9 mouse cellular contexts compared by ENCODE assay signal in the genomic region with DNA sequence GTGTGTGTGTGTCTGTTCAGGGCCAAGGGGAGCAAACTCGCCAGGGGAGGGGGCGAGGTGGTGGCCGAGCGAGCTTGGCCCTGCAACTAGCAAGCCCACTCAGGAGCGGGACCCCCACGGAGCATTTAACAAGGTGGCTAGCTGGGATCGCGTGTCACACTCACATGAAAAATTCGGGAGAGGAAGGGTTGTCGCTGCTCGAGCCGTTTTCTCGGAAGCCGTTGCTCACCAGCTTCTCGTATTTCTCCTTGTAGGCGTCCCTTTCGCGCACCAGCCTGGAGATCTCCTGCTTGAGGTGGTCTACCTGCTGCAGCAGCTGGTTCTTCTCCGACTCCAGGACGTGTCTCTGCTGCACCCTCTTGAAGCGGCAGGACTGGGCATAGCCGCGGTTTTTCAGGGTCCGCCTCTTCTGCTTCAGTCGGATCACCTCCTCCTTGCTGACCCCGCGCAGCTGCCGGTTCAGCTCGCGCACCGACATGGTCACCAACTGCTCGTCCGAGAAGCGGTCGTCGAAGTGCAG. TPM values are rescaled to one million over a fixed set of nuclear protein-coding genes. Genes with fewer than 3 reads are reported as not detected.
DNase-seq lines count a peak whose midpoint lies in the region; ATAC-seq and TF ChIP-seq lines count a peak whose summit lies in the region.
"Had no signal": no experiment of that assay in that cellular context is flagged by ENCODE, and none has a peak within 500 bp of the region (broad histone marks: within the 10 kb centered on the region; RNA-seq: fewer than 3 reads in every experiment).

No protein-coding gene starts in this region.

- under 1% methylated on average over 36 of the region's 36 CpGs for WGBS in liver, embryonic 15.5 days (ENCODE audit: insufficient replicate concordance)
- under 1% methylated on average over 35 of the region's 36 CpGs for WGBS in neural tube, embryonic 11.5 days

- H3K9ac ChIP-seq in liver, embryonic 15.5 days, result no peak overlapping the region
- H3K9ac ChIP-seq in neural tube, embryonic 11.5 days (ENCODE audit: low read length), result peak overlapping the region; percentile 76

- no peaks in the 10 kb centered on the region for H3K36me3 ChIP-seq in liver, embryonic 15.5 days (replicated peaks)
- no peaks in the 10 kb centered on the region for H3K36me3 ChIP-seq in neural tube, embryonic 11.5 days (ENCODE audit: control insufficient read depth, insufficient read depth, low read length)
- H3K36me3 ChIP-seq in testis, adult 2 months (ENCODE audit: control insufficient read depth, insufficient read depth, low read length), result no peaks in the 10 kb centered on the region

- peak overlapping the region; percentile 54 for H3K4me3 ChIP-seq in liver, embryonic 15.5 days (replicated peaks)
- H3K4me3 ChIP-seq in neural tube, embryonic 11.5 days (ENCODE audit: low read depth, low read length), result peak overlapping the region; percentile 63
- peak overlapping the region; percentile 83 for H3K4me3 ChIP-seq in testis, adult 2 months (ENCODE audit: control insufficient read depth, low read depth, low read length)

- TF ChIP-seq CTCF in testis, adult 2 months (IDR thresholded peaks at IDR 0.05; ENCODE audit: control insufficient read depth, insufficient read depth, insufficient replicate concordance, low read depth, low read length), result no peak

- DNase-seq in heart, adult 11 months, result peak; percentile 94
- no peak for DNase-seq in heart, postnatal 25 days (ENCODE audit: low spot score)
- peak; percentile 61 to 66 for DNase-seq in cerebellum, postnatal 36 days
- DNase-seq in gastrocnemius, postnatal 14 days, result peak; percentile 59
- peak; percentile 49 for DNase-seq in kidney, adult 9 months
- peak; percentile 72 for DNase-seq in neural tube, embryonic 11.5 days (ENCODE audit: low spot score)

- H3K27me3 ChIP-seq in liver, embryonic 15.5 days, result peaks cover 62% of the 10 kb centered on the region
- H3K27me3 ChIP-seq in neural tube, embryonic 11.5 days (ENCODE audit: control insufficient read depth, insufficient read depth, low read length), result no peaks in the 10 kb centered on the region
- no peaks in the 10 kb centered on the region; the same call in 1 of the 2 replicates for H3K27me3 ChIP-seq in testis, adult 2 months (ENCODE audit: control insufficient read depth, insufficient read depth, low read length)

- H3K9me3 ChIP-seq in liver, embryonic 15.5 days (replicated peaks), result no peaks in the 10 kb centered on the region
- H3K9me3 ChIP-seq in neural tube, embryonic 11.5 days (ENCODE audit: control insufficient read depth, low read length), result no peaks in the 10 kb centered on the region

- intact Hi-C loops in heart, postnatal 25 days (cut with DNase I), result loop anchor here (2.0 to 5.0 kb wide), 3 partner anchors 301 to 1253 kb away; no protein-coding TSS in a partner anchor
- intact Hi-C loops in gastrocnemius, postnatal 14 days (cut with DNase I; ENCODE audit: low total_unique reads), result loop anchor here (5.0 kb wide), 1 partner anchor 303 kb away; no protein-coding TSS in a partner anchor

- H3K4me2 ChIP-seq in liver, embryonic 15.5 days, result peak overlapping the region; percentile 66
- H3K4me2 ChIP-seq in neural tube, embryonic 11.5 days (ENCODE audit: low read depth), result peak overlapping the region; percentile 82

- no peaks in the 10 kb centered on the region; the same call in none of the 2 replicates for H3K4me1 ChIP-seq in liver, embryonic 15.5 days (replicated peaks)
- peaks cover 3% of the 10 kb centered on the region; the same call in 1 of the 2 replicates for H3K4me1 ChIP-seq in neural tube, embryonic 11.5 days (ENCODE audit: control insufficient read depth, insufficient read depth, low read length)
- peaks cover 9% of the 10 kb centered on the region for H3K4me1 ChIP-seq in testis, adult 2 months (ENCODE audit: control insufficient read depth, insufficient read depth, low read length)

- no peak overlapping the region for H3K27ac ChIP-seq in liver, embryonic 15.5 days (replicated peaks)
- H3K27ac ChIP-seq in neural tube, embryonic 11.5 days (ENCODE audit: low read depth, low read length), result peak overlapping the region; percentile 82
- H3K27ac ChIP-seq in testis, adult 2 months (ENCODE audit: control insufficient read depth, insufficient read depth, low read depth, low read length), result peak overlapping the region; percentile 76

- no peak for ATAC-seq in liver, embryonic 15.5 days (ENCODE audit: insufficient read depth)
- no peak for ATAC-seq in neural tube, embryonic 11.5 days (ENCODE audit: insufficient read depth, low FRiP score, low TSS enrichment)

- no peak for TF ChIP-seq POLR2A in testis, adult 2 months (IDR thresholded peaks at IDR 0.05; ENCODE audit: control insufficient read depth, low read depth, low read length)

RNA-seq across cellular contexts. Expression of a gene that starts 1.9 kb away (rescaled TPM):
- total RNA-seq in heart, postnatal 25 days (2021), result 1 to 10 TPM; 7.9 to 8.3 TPM
- total RNA-seq in gastrocnemius, postnatal 14 days (2021), result 100 to 1,000 TPM in 1 of 2 experiments, 10 to 100 TPM in 1; 93.8 to 112 TPM
- polyA plus RNA-seq in liver, embryonic 15.5 days (2015; fragmentation: Nextera tagmentation; extraction: Ambion mirVana), result 2.0 and 2.3 TPM in 2 replicates
- 4.9 and 5.5 TPM in 2 replicates for polyA plus RNA-seq in neural tube, embryonic 11.5 days (2014; fragmentation: Nextera tagmentation; extraction: Ambion mirVana)
- 1.0 and 1.1 TPM in 2 replicates for polyA plus RNA-seq in testis, adult 2 months (2012; rRNA removed)
- total RNA-seq: CH12.LX had no signal
